Mouse (Mus musculus) right cerebral cortex, adult 18-20 months (tissue): ENCODE measurements around the gene Tagln.

Experiments
- DNase-seq: peaks from one replicate; pipeline ENCODE4 v3.0.0; 2022; ENCODE audit warnings: mixed read lengths

Tagln gene

GRCm38 (mm10) chr9:45945721-45946120, 9.9 kb upstream of the Tagln start:
- DNase-seq = no peak

- no peak for DNase-seq
Measured at GRCm38 (mm10) chr9:45944506-45945400, 8.9 kb upstream of the Tagln start.

GRCm38 (mm10) chr9:45943628-45944505, 8.0 kb upstream of the Tagln start:
- no peak for DNase-seq

- no peak for DNase-seq
Measured at GRCm38 (mm10) chr9:45942916-45943315, 7.1 kb upstream of the Tagln start.

- DNase-seq = no peak
Measured at GRCm38 (mm10) chr9:45942464-45942863, 6.6 kb upstream of the Tagln start.

- DNase-seq = no peak
Measured at GRCm38 (mm10) chr9:45941329-45941888, 5.6 kb upstream of the Tagln start.

- DNase-seq = no peak
Measured at GRCm38 (mm10) chr9:45939794-45940193, 3.9 kb upstream of the Tagln start.

- no peak for DNase-seq
Measured at GRCm38 (mm10) chr9:45938952-45939637, 3.2 kb upstream of the Tagln start.

GRCm38 (mm10) chr9:45938088-45938487, 2.2 kb upstream of the Tagln start:
- no peak for DNase-seq

GRCm38 (mm10) chr9:45936883-45937282, 1.0 kb upstream of the Tagln start:
- peak; percentile 49 for DNase-seq

- DNase-seq = peak; percentile 53
Measured at GRCm38 (mm10) chr9:45932571-45933415, 3.1 kb downstream of the Tagln start.

- no peak for DNase-seq
Measured at GRCm38 (mm10) chr9:45931958-45932357, 3.9 kb downstream of the Tagln start.

- DNase-seq = no peak
Measured at GRCm38 (mm10) chr9:45929285-45929684, 6.6 kb downstream of the Tagln start.

GRCm38 (mm10) chr9:45919895-45920294, 16.0 kb downstream of the Tagln start:
- DNase-seq = no peak

- DNase-seq = peak; percentile 53
Measured at GRCm38 (mm10) chr9:45917041-45917934, 18.6 kb downstream of the Tagln start.

- peak; percentile 38 for DNase-seq
Measured at GRCm38 (mm10) chr9:45915659-45916058, 20.2 kb downstream of the Tagln start.

- no peak for DNase-seq
Measured at GRCm38 (mm10) chr9:45911673-45912072, 24.2 kb downstream of the Tagln start.

GRCm38 (mm10) chr9:45910995-45911394, 24.9 kb downstream of the Tagln start:
- DNase-seq = no peak

GRCm38 (mm10) chr9:45907078-45907428, 28.8 kb downstream of the Tagln start:
- no peak for DNase-seq

- peak; percentile 93 for DNase-seq
Measured at GRCm38 (mm10) chr9:45906355-45907077, 29.3 kb downstream of the Tagln start, which contains the start of the genes Pcsk7 and Rnf214. TSS of gene Pcsk7 (plus strand) at chr9:45906497. TSS of gene Rnf214 (minus strand) at chr9:45906911.
